Mouse (Mus musculus) midbrain, embryonic 14.5 days (tissue): ENCODE measurements around the gene Ankrd36. TPM values are rescaled to one million over a fixed set of nuclear protein-coding genes. Genes with fewer than 3 reads are reported as not detected.
"Not testable (repeated sequence)": the region's sequence is repeated elsewhere in the genome, so short reads cannot be mapped to it uniquely, and the experiment has no call there.

Source experiments
- ATAC-seq: fragments of 200-750 bp; cut with Nextera tagmentation; 2 replicates; pipeline ENCODE4 v1.8.0; 2017; ENCODE audit warnings: moderate number of reproducible peaks, moderate library complexity; ENCODE audit not compliant: low FRiP score, low TSS enrichment
- DNase-seq: peaks from one replicate; pipeline ENCODE4 v3.0.0-alpha.2; 2015
- H3K27ac ChIP-seq: fragments of 300-500 bp; sonication (generic); replicated peaks from 2 replicates; pipeline ENCODE4 v1.5.1; 2014; ENCODE audit warnings: mild to moderate bottlenecking, low read depth, low read length, moderate library complexity
- H3K27me3 ChIP-seq: fragments of 300-500 bp; sonication (generic); 2 replicates; pipeline ENCODE4 v1.6.1; 2014; ENCODE audit warnings: low read length, control low read depth, mixed read lengths; ENCODE audit not compliant: control insufficient read depth, insufficient read depth
- H3K36me3 ChIP-seq: fragments of 300-500 bp; sonication (generic); 2 replicates; pipeline ENCODE4 v1.6.1; 2014; ENCODE audit warnings: low read length, control low read depth; ENCODE audit not compliant: control insufficient read depth, insufficient read depth
- H3K4me1 ChIP-seq: fragments of 300-500 bp; sonication (generic); 2 replicates; pipeline ENCODE4 v1.6.1; 2014; ENCODE audit warnings: mild to moderate bottlenecking, antibody characterized with exemption, low read length, control low read depth; ENCODE audit not compliant: control insufficient read depth, insufficient read depth
- H3K4me2 ChIP-seq: fragments of 300-500 bp; sonication (generic); 2 replicates; pipeline ENCODE4 v1.6.1; 2014; ENCODE audit warnings: mild to moderate bottlenecking, low read length, moderate library complexity
- H3K4me3 ChIP-seq: fragments of 300-500 bp; sonication (generic); replicated peaks from 2 replicates; pipeline ENCODE4 v1.5.1; 2014; ENCODE audit warnings: low read depth, low read length
- H3K9ac ChIP-seq: fragments of 300-500 bp; sonication (generic); replicated peaks from 2 replicates; pipeline ENCODE4 v1.6.1; 2014; ENCODE audit warnings: mild to moderate bottlenecking, low read length, moderate library complexity
- H3K9me3 ChIP-seq: fragments of 300-500 bp; sonication (generic); 2 replicates; pipeline ENCODE4 v1.6.1; 2016; ENCODE audit warnings: low read length, control low read depth, mixed read lengths; ENCODE audit not compliant: control insufficient read depth
- WGBS: fragments of 180-500 bp; shearing (Covaris S2); extraction: QIAGEN DNeasy Blood & Tissue Kit; methylation state at CpG from one replicate; pipeline ENCODE4 v1.1.7; 2014; 5-methylcytosine and 5-hydroxymethylcytosine counted together
- polyA plus RNA-seq: library from polyadenylated mRNA; unstranded; fragments of >200 nt; fragmentation: Nextera tagmentation; extraction: Ambion mirVana; gene quantifications from 2 replicates; pipeline ENCODE4 v1.2.1, GENCODE M21; 2014

Ankrd36 gene
- polyA plus RNA-seq, 1 experiment from 2014 or later, result not detected

GRCm38 (mm10) chr11:5575046-5575445 lies 5.6 kb downstream of the Ankrd36 start:
- no peak overlapping the region for H3K9ac ChIP-seq
- H3K4me3 ChIP-seq, result no peak overlapping the region
- no peaks in the 10 kb centered on the region for H3K9me3 ChIP-seq
- ATAC-seq, result no peak
- H3K4me1 ChIP-seq, result no peaks in the 10 kb centered on the region
- H3K36me3 ChIP-seq, result no peaks in the 10 kb centered on the region
- no peaks in the 10 kb centered on the region for H3K27me3 ChIP-seq
- no peak overlapping the region for H3K4me2 ChIP-seq
- no peak overlapping the region for H3K27ac ChIP-seq
- DNase-seq, result no peak
- 79% methylated on average over 6 of the region's 6 CpGs for WGBS

- Histone ChIP-seq H3K27me3 (no peaks in the 10 kb centered on the region), H3K36me3 (no peaks in the 10 kb centered on the region), H3K4me2 (no peak overlapping the region), H3K9me3 (no peaks in the 10 kb centered on the region), H3K4me1 (no peaks in the 10 kb centered on the region), H3K4me3 (no peak overlapping the region), H3K27ac (no peak overlapping the region), H3K9ac (no peak overlapping the region)
- ATAC-seq, result no peak
- WGBS, result 82% methylated on average over 6 of the region's 6 CpGs
- DNase-seq, result peak; percentile 23
Measured at GRCm38 (mm10) chr11:5592336-5592735, 22.9 kb downstream of the Ankrd36 start.

GRCm38 (mm10) chr11:5595381-5595791 lies 25.9 kb downstream of the Ankrd36 start:
- Histone ChIP-seq H3K27me3 (no peaks in the 10 kb centered on the region), H3K9me3 (no peaks in the 10 kb centered on the region), H3K4me3 (no peak overlapping the region), H3K4me2 (no peak overlapping the region), H3K27ac (no peak overlapping the region), H3K9ac (no peak overlapping the region), H3K36me3 (no peaks in the 10 kb centered on the region), H3K4me1 (no peaks in the 10 kb centered on the region)
- ATAC-seq (no peak), DNase-seq (no peak)
- 94% methylated on average over 4 of the region's 4 CpGs for WGBS

GRCm38 (mm10) chr11:5595792-5596191 lies 26.3 kb downstream of the Ankrd36 start:
- Histone ChIP-seq H3K4me2 (no peak overlapping the region), H3K4me1 (no peaks in the 10 kb centered on the region), H3K9ac (no peak overlapping the region), H3K36me3 (no peaks in the 10 kb centered on the region), H3K27ac (no peak overlapping the region), H3K27me3 (no peaks in the 10 kb centered on the region), H3K9me3 (no peaks in the 10 kb centered on the region), H3K4me3 (no peak overlapping the region)
- DNase-seq (no peak), ATAC-seq (no peak)
- WGBS, result 91% methylated on average over 5 of the region's 5 CpGs

- no peaks in the 10 kb centered on the region for H3K27me3 ChIP-seq
- no peaks in the 10 kb centered on the region for H3K9me3 ChIP-seq
- no peak overlapping the region for H3K27ac ChIP-seq
- H3K4me2 ChIP-seq, result no peak overlapping the region
- 92% methylated on average over 6 of the region's 6 CpGs for WGBS
- no peaks in the 10 kb centered on the region for H3K36me3 ChIP-seq
- no peak overlapping the region for H3K4me3 ChIP-seq
- no peak for ATAC-seq
- no peaks in the 10 kb centered on the region for H3K4me1 ChIP-seq
- no peak for DNase-seq
- H3K9ac ChIP-seq, result no peak overlapping the region
Measured at GRCm38 (mm10) chr11:5596756-5597155, 27.3 kb downstream of the Ankrd36 start.

- H3K9me3 ChIP-seq, result no peaks in the 10 kb centered on the region; the same call in 1 of the 2 replicates
- no peak overlapping the region for H3K27ac ChIP-seq
- no peaks in the 10 kb centered on the region for H3K36me3 ChIP-seq
- no peak overlapping the region for H3K4me2 ChIP-seq
- ATAC-seq, result no peak
- H3K27me3 ChIP-seq, result no peaks in the 10 kb centered on the region
- WGBS, result 86% methylated on average over 3 of the region's 3 CpGs
- H3K4me3 ChIP-seq, result no peak overlapping the region
- no peak for DNase-seq
- H3K4me1 ChIP-seq, result no peaks in the 10 kb centered on the region
- H3K9ac ChIP-seq, result no peak overlapping the region
Measured at GRCm38 (mm10) chr11:5605421-5605820, 35.9 kb downstream of the Ankrd36 start.

GRCm38 (mm10) chr11:5611918-5612317 lies 42.4 kb downstream of the Ankrd36 start:
- not testable (repeated sequence) for H3K9ac ChIP-seq, H3K9me3 ChIP-seq, H3K27me3 ChIP-seq, H3K27ac ChIP-seq, H3K4me2 ChIP-seq, ATAC-seq, H3K4me3 ChIP-seq, H3K4me1 ChIP-seq, DNase-seq, H3K36me3 ChIP-seq
- WGBS, result 58% methylated on average over 1 of the region's 1 CpGs

- WGBS, result 82% methylated on average over 3 of the region's 3 CpGs
Measured at GRCm38 (mm10) chr11:5614453-5614852, 45.0 kb downstream of the Ankrd36 start.

GRCm38 (mm10) chr11:5625101-5625500 lies 55.6 kb downstream of the Ankrd36 start:
- H3K27me3 ChIP-seq, result no peaks in the 10 kb centered on the region
- DNase-seq, result no peak
- no peak overlapping the region for H3K27ac ChIP-seq
- no peak overlapping the region for H3K9ac ChIP-seq
- ATAC-seq, result no peak
- no peaks in the 10 kb centered on the region for H3K9me3 ChIP-seq
- WGBS, result 87% methylated on average over 4 of the region's 4 CpGs
- H3K4me3 ChIP-seq, result no peak overlapping the region
- H3K36me3 ChIP-seq, result no peaks in the 10 kb centered on the region
- no peak overlapping the region for H3K4me2 ChIP-seq
- no peaks in the 10 kb centered on the region for H3K4me1 ChIP-seq

More at GRCm38 (mm10) chr11:5614453-5614852, 45.0 kb downstream of the Ankrd36 start:
- H3K9ac ChIP-seq, result no peak overlapping the region
- H3K27ac ChIP-seq, result no peak overlapping the region
- DNase-seq (peak; percentile 30), ATAC-seq (no peak)
- no peaks in the 10 kb centered on the region for H3K4me1 ChIP-seq
- H3K9me3 ChIP-seq, result peaks cover 3% of the 10 kb centered on the region; the same call in 1 of the 2 replicates
- no peak overlapping the region for H3K4me2 ChIP-seq
- H3K27me3 ChIP-seq, result no peaks in the 10 kb centered on the region
- no peaks in the 10 kb centered on the region for H3K36me3 ChIP-seq
- H3K4me3 ChIP-seq, result no peak overlapping the region
